Comparison of ENCODE assay signal across 12 mouse cellular contexts in the genomic region with DNA sequence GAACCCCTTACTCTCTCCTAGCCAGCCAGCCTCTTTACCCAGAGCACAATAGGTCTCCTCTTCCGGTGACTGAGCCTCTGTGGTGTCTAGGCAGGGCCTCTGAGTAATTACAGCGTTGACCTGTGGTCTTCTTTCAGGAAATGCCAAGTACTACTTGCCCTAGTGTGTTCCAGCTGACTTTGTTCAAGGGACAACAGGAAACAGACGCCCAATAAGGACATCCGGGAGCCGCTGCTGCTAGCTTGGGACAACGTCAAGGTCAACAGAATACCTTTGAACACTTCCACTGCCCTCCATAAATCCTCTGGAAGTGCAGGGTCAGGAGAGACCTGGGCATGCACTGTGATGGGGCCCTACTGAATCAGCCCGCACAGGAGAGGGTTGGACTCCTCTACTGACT. TPM values are rescaled to one million over a fixed set of nuclear protein-coding genes. Genes with fewer than 3 reads are reported as not detected.
DNase-seq lines count a peak whose midpoint lies in the region; ATAC-seq and TF ChIP-seq lines count a peak whose summit lies in the region.
"Had no signal": no experiment of that assay in that cellular context is flagged by ENCODE, and none has a peak within 500 bp of the region (broad histone marks: within the 10 kb centered on the region; RNA-seq: fewer than 3 reads in every experiment).

No protein-coding gene starts in this region.

- peak; percentile 80; the same call in 1 of the 2 replicates for ATAC-seq in lung, embryonic 14.5 days (ENCODE audit: insufficient read depth)
- peak; percentile 65; the same call in 1 of the 2 replicates for ATAC-seq in kidney, postnatal 0 days (replicated peaks; ENCODE audit: low FRiP score, low read depth)
- ATAC-seq in forebrain, embryonic 15.5 days (replicated peaks): no peak
- ATAC-seq: activated CD4-positive, CD25-positive, alpha-beta regulatory T cell, adult 4 months had no signal

- no peak for TF ChIP-seq CTCF in lung, embryonic 14.5 days (IDR thresholded peaks at IDR 0.05; ENCODE audit: low read depth)
- TF ChIP-seq CTCF in kidney, postnatal 0 days (IDR thresholded peaks at IDR 0.05; ENCODE audit: low read depth): no peak

- H3K9ac ChIP-seq in lung, embryonic 14.5 days: no peak overlapping the region
- no peak overlapping the region for H3K9ac ChIP-seq in kidney, postnatal 0 days (ENCODE audit: low read depth, low read length)
- H3K9ac ChIP-seq in forebrain, embryonic 15.5 days (replicated peaks): no peak overlapping the region

- H3K9me3 ChIP-seq in lung, embryonic 14.5 days (ENCODE audit: low read depth, low read length): no peaks in the 10 kb centered on the region
- H3K9me3 ChIP-seq in kidney, postnatal 0 days (replicated peaks; ENCODE audit: low read length): no peaks in the 10 kb centered on the region
- no peaks in the 10 kb centered on the region for H3K9me3 ChIP-seq in forebrain, embryonic 15.5 days

- H3K27ac ChIP-seq in lung, embryonic 14.5 days (ENCODE audit: low read depth): 0 out of 2 replicates have a peak overlapping the region, but pooled peaks have one; percentile 42
- peak overlapping the region; percentile 45; the same call in 1 of the 2 replicates for H3K27ac ChIP-seq in brown adipose tissue, adult 24 weeks (replicated peaks; ENCODE audit: low read depth, low read length)
- no peak overlapping the region for H3K27ac ChIP-seq in kidney, postnatal 0 days
- no peak overlapping the region for H3K27ac ChIP-seq in forebrain, embryonic 15.5 days (replicated peaks)
- H3K27ac ChIP-seq: left cerebral cortex, adult 2 months had no signal

- no peaks in the 10 kb centered on the region for H3K36me3 ChIP-seq in lung, embryonic 14.5 days (ENCODE audit: insufficient read depth)
- no peaks in the 10 kb centered on the region for H3K36me3 ChIP-seq in kidney, postnatal 0 days (ENCODE audit: insufficient read depth, low read length)
- no peaks in the 10 kb centered on the region for H3K36me3 ChIP-seq in forebrain, embryonic 15.5 days

- 65% methylated on average over 7 of the region's 7 CpGs for WGBS in lung, embryonic 14.5 days
- 18% methylated on average over 7 of the region's 7 CpGs for WGBS in kidney, postnatal 0 days
- WGBS in forebrain, embryonic 15.5 days: 82% methylated on average over 7 of the region's 7 CpGs

- no peak overlapping the region for H3K4me2 ChIP-seq in lung, embryonic 14.5 days
- no peak overlapping the region for H3K4me2 ChIP-seq in kidney, postnatal 0 days (ENCODE audit: low read length)
- no peak overlapping the region for H3K4me2 ChIP-seq in forebrain, embryonic 15.5 days (replicated peaks)

- no peak overlapping the region for H3K4me3 ChIP-seq in lung, embryonic 14.5 days (ENCODE audit: low read depth, low read length)
- H3K4me3 ChIP-seq in brown adipose tissue, adult 24 weeks (ENCODE audit: insufficient read depth, low read depth, low read length): no peak overlapping the region
- H3K4me3 ChIP-seq in kidney, postnatal 0 days (replicated peaks; ENCODE audit: low read depth, low read length): no peak overlapping the region
- no peak overlapping the region for H3K4me3 ChIP-seq in forebrain, embryonic 15.5 days
- H3K4me3 ChIP-seq: left cerebral cortex, adult 2 months had no signal

- no peaks in the 10 kb centered on the region for H3K4me1 ChIP-seq in lung, embryonic 14.5 days (ENCODE audit: insufficient read depth)
- H3K4me1 ChIP-seq in brown adipose tissue, adult 24 weeks (ENCODE audit: control insufficient read depth, insufficient read depth, insufficient read length, low read length): no peaks in the 10 kb centered on the region
- no peaks in the 10 kb centered on the region for H3K4me1 ChIP-seq in kidney, postnatal 0 days (replicated peaks; ENCODE audit: insufficient read depth, low read length)
- no peaks in the 10 kb centered on the region for H3K4me1 ChIP-seq in forebrain, embryonic 15.5 days

- peak; percentile 65 for DNase-seq in lung, embryonic 14.5 days
- DNase-seq in lung, adult 18-20 months: no peak
- peak; percentile 76 for DNase-seq in kidney, postnatal 0 days (ENCODE audit: low spot score)
- DNase-seq in yolk sac, embryonic 10.5 days (ENCODE audit: low spot score): peak; percentile 3
- DNase-seq in thymus, postnatal 4 days: no peak
- DNase-seq: cerebellum, adult 8-10 months; gastrocnemius, postnatal 14 days; right cerebral cortex, adult 18-20 months had no signal

- H3K27me3 ChIP-seq in lung, embryonic 14.5 days (ENCODE audit: insufficient read depth, low read length): no peaks in the 10 kb centered on the region
- no peaks in the 10 kb centered on the region for H3K27me3 ChIP-seq in kidney, postnatal 0 days (ENCODE audit: insufficient read depth, low read length)
- no peaks in the 10 kb centered on the region for H3K27me3 ChIP-seq in forebrain, embryonic 15.5 days

RNA-seq across cellular contexts. Expression of gene Dspp, which starts 21.2 kb away (rescaled TPM):
- polyA plus RNA-seq in lung, embryonic 14.5 days (2014; fragmentation: Nextera tagmentation; extraction: Ambion mirVana): not detected in 2 replicates
- polyA plus RNA-seq in brown adipose tissue, adult 24 weeks (2012; ENCODE audit: insufficient read depth, insufficient read length, missing spikeins): not detected in 2 replicates
- polyA plus RNA-seq in kidney, postnatal 0 days (2015; fragmentation: Nextera tagmentation; extraction: Ambion mirVana): not detected in 2 replicates
- polyA plus RNA-seq in forebrain, embryonic 15.5 days (2015; fragmentation: Nextera tagmentation; extraction: Ambion mirVana): 0.06 TPM in 1 of 2 replicates, not detected in the other
- polyA plus RNA-seq: activated CD4-positive, CD25-positive, alpha-beta regulatory T cell, adult 4 months had no signal

RNA-seq across cellular contexts. Expression of gene Sparcl1, which starts 35.8 kb away (rescaled TPM):
- 296 and 307 TPM in 2 replicates for polyA plus RNA-seq in lung, embryonic 14.5 days (2014; fragmentation: Nextera tagmentation; extraction: Ambion mirVana)
- polyA plus RNA-seq in brown adipose tissue, adult 24 weeks (2012; ENCODE audit: insufficient read depth, insufficient read length, missing spikeins): 101 and 132 TPM in 2 replicates
- polyA plus RNA-seq in kidney, postnatal 0 days (2015; fragmentation: Nextera tagmentation; extraction: Ambion mirVana): 67.2 and 77.5 TPM in 2 replicates
- polyA plus RNA-seq in forebrain, embryonic 15.5 days (2015; fragmentation: Nextera tagmentation; extraction: Ambion mirVana): 84.2 and 92.8 TPM in 2 replicates
- polyA plus RNA-seq: activated CD4-positive, CD25-positive, alpha-beta regulatory T cell, adult 4 months had no signal

RNA-seq across cellular contexts. Expression of gene Dmp1, which starts 53.1 kb away (rescaled TPM):
- polyA plus RNA-seq in lung, embryonic 14.5 days (2014; fragmentation: Nextera tagmentation; extraction: Ambion mirVana): 0.47 and 0.86 TPM in 2 replicates
- not detected in 2 replicates for polyA plus RNA-seq in brown adipose tissue, adult 24 weeks (2012; ENCODE audit: insufficient read depth, insufficient read length, missing spikeins)
- 0.15 and 0.16 TPM in 2 replicates for polyA plus RNA-seq in kidney, postnatal 0 days (2015; fragmentation: Nextera tagmentation; extraction: Ambion mirVana)
- polyA plus RNA-seq in forebrain, embryonic 15.5 days (2015; fragmentation: Nextera tagmentation; extraction: Ambion mirVana): 0.45 and 0.71 TPM in 2 replicates
- polyA plus RNA-seq: activated CD4-positive, CD25-positive, alpha-beta regulatory T cell, adult 4 months had no signal

Comparison
In these comparisons a context has a peak if more than half of its experiments do, and no peak if none do; other contexts are left out.
1. DNase-seq: peak in lung, embryonic 14.5 days (single experiment), kidney, postnatal 0 days (single experiment) and yolk sac, embryonic 10.5 days (single experiment); none in lung, adult 18-20 months (0 of 2) and thymus, postnatal 4 days (single experiment).
2. H3K27ac ChIP-seq: peak in lung, embryonic 14.5 days (single experiment) and brown adipose tissue, adult 24 weeks (single experiment); none in kidney, postnatal 0 days (single experiment) and forebrain, embryonic 15.5 days (single experiment).